Mouse (Mus musculus): ENCODE data around the gene Foxd3. TPM values are rescaled to one million over a fixed set of nuclear protein-coding genes. Genes with fewer than 3 reads are reported as not detected.
"Not testable (repeated sequence)": the region's sequence is repeated elsewhere in the genome, so short reads cannot be mapped to it uniquely, and the experiment has no call there.

The Foxd3 gene
- total RNA-seq (2021): not detected
- long read RNA-seq, experiment 1: 0 reads
- long read RNA-seq, experiment 2: 0 reads

GRCm38 (mm10) chr4:99655937-99656604 is at the start of gene Foxd3:
Gene Foxd3 (plus strand): TSS chr4:99656299.
- no peak for TF ChIP-seq CTCF (conservative IDR thresholded peaks at IDR 0.05)
- DNase-seq (ENCODE audit: low spot score in 2 of 2): no peak
- no peak within 1 kb of the TSS for H3K27ac ChIP-seq
- H3K4me3 ChIP-seq: no peak within 1 kb of the TSS

- no peak overlapping the region for H3K27ac ChIP-seq
These were observed 43.9 kb upstream of the Foxd3 start for GRCm38 (mm10) chr4:99612156-99612555.

GRCm38 (mm10) chr4:99612609-99613350 is 43.3 kb upstream of the Foxd3 start:
- DNase-seq (ENCODE audit: low spot score in 2 of 2): no peak
- no peak for TF ChIP-seq CTCF (conservative IDR thresholded peaks at IDR 0.05)
- H3K27ac ChIP-seq: no peak overlapping the region
- no peak overlapping the region for H3K4me3 ChIP-seq

More at GRCm38 (mm10) chr4:99612156-99612555, 43.9 kb upstream of the Foxd3 start:
- no peak overlapping the region for H3K4me3 ChIP-seq
- no peak for DNase-seq (ENCODE audit: low spot score in 2 of 2)
- TF ChIP-seq CTCF (conservative IDR thresholded peaks at IDR 0.05): no peak

- H3K27ac ChIP-seq: no peak overlapping the region
- no peak for DNase-seq (ENCODE audit: low spot score in 2 of 2)
- no peak overlapping the region for H3K4me3 ChIP-seq
- no peak for TF ChIP-seq CTCF (conservative IDR thresholded peaks at IDR 0.05)
These were observed 29.9 kb upstream of the Foxd3 start for GRCm38 (mm10) chr4:99626047-99626844.

- no peak for TF ChIP-seq CTCF (conservative IDR thresholded peaks at IDR 0.05)
- no peak overlapping the region for H3K4me3 ChIP-seq
- H3K27ac ChIP-seq: no peak overlapping the region
- DNase-seq (ENCODE audit: low spot score in 2 of 2): no peak
These were observed 29.0 kb upstream of the Foxd3 start for GRCm38 (mm10) chr4:99627057-99627456.

- Histone ChIP-seq H3K27ac (no peak overlapping the region), H3K4me3 (no peak overlapping the region)
- TF ChIP-seq CTCF (conservative IDR thresholded peaks at IDR 0.05): no peak
- DNase-seq (ENCODE audit: low spot score in 2 of 2): no peak
These were observed 20.1 kb upstream of the Foxd3 start for GRCm38 (mm10) chr4:99636038-99636437.

- no peak overlapping the region for H3K27ac ChIP-seq
- no peak for TF ChIP-seq CTCF (conservative IDR thresholded peaks at IDR 0.05)
- no peak for DNase-seq (ENCODE audit: low spot score in 2 of 2)
These were observed 19.4 kb upstream of the Foxd3 start for GRCm38 (mm10) chr4:99636711-99637110.

GRCm38 (mm10) chr4:99640619-99641018 is 15.5 kb upstream of the Foxd3 start:
- H3K4me3 ChIP-seq; DNase-seq (ENCODE audit: low spot score in 2 of 2); H3K27ac ChIP-seq: not testable (repeated sequence)

More at GRCm38 (mm10) chr4:99636711-99637110, 19.4 kb upstream of the Foxd3 start:
- H3K4me3 ChIP-seq: no peak overlapping the region

GRCm38 (mm10) chr4:99641920-99642319 is 14.2 kb upstream of the Foxd3 start:
- no peak overlapping the region for H3K27ac ChIP-seq
- H3K4me3 ChIP-seq: no peak overlapping the region
- no peak for TF ChIP-seq CTCF (conservative IDR thresholded peaks at IDR 0.05)
- no peak for DNase-seq (ENCODE audit: low spot score in 2 of 2)

- no peak for DNase-seq (ENCODE audit: low spot score in 2 of 2)
- H3K27ac ChIP-seq: no peak overlapping the region
- H3K4me3 ChIP-seq: no peak overlapping the region
- TF ChIP-seq CTCF (conservative IDR thresholded peaks at IDR 0.05): no peak
These were observed 10.5 kb upstream of the Foxd3 start for GRCm38 (mm10) chr4:99645560-99645959.

- no peak for DNase-seq (ENCODE audit: low spot score in 2 of 2)
- peak; percentile 61 for TF ChIP-seq CTCF (conservative IDR thresholded peaks at IDR 0.05)
- Histone ChIP-seq H3K27ac (no peak overlapping the region), H3K4me3 (no peak overlapping the region)
These were observed 5.8 kb upstream of the Foxd3 start for GRCm38 (mm10) chr4:99650088-99650944.

All from layer of hippocampus, adult 2 months (tissue).